8 mouse cellular contexts compared by ENCODE assay signal in the genomic region with DNA sequence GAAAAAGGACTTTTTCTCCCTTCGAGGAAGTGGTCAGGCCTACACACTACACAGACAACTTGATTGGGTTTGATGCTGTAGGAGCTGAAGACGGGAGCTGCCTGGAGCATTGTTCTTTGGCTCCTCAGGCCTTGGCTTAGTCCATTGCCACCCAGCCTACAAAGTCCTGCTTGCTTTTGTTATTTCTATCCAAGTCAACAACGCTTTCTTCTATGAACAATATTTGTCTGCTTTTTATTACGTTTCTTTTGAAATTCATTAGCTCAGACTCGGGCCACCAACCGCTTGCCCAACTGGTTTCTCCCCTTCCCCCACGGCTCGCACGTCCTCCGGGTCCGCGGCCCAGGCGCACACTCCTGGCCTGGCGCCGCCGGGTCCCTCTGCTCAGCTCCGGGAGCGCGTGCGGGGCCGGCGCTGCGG. TPM values are rescaled to one million over a fixed set of nuclear protein-coding genes. Genes with fewer than 3 reads are reported as not detected.
DNase-seq lines count a peak whose midpoint lies in the region; ATAC-seq lines count a peak whose summit lies in the region.

No protein-coding gene starts in this region.

- peak overlapping the region; percentile 100 for H3K27ac ChIP-seq in hindbrain, embryonic 10.5 days

- DNase-seq in cerebellum, adult 11 months, result no peak
- DNase-seq in right cerebral cortex, adult 2 months (ENCODE audit: low spot score in 2 of 2), result peak; percentile 49 to 56
- no peak for DNase-seq in right cerebral cortex, postnatal 36 days (ENCODE audit: low spot score in 2 of 2)
- no peak for DNase-seq in hindbrain, embryonic 10.5 days (ENCODE audit: low spot score)
- no peak for DNase-seq in B cell, adult 2 months
- no peak for DNase-seq in adrenal gland, postnatal 10 days

- peak; percentile 12 for ATAC-seq in cerebellum, adult (ENCODE audit: insufficient number of reproducible peaks, low FRiP score, low TSS enrichment)
- ATAC-seq in megakaryocyte progenitor cell, adult 5-6 weeks (replicated peaks; ENCODE audit: poor library complexity), result peak; percentile 4; the same call in 1 of the 2 replicates

- H3K27me3 ChIP-seq in hindbrain, embryonic 10.5 days (ENCODE audit: insufficient read depth, poor library complexity, severe bottlenecking), result no peaks in the 10 kb centered on the region

- H3K4me3 ChIP-seq in hindbrain, embryonic 10.5 days, result peak overlapping the region; percentile 89

- under 1% methylated on average over 23 of the region's 23 CpGs for WGBS in hindbrain, embryonic 10.5 days

- H3K4me1 ChIP-seq in hindbrain, embryonic 10.5 days (replicated peaks), result peaks cover 14% of the 10 kb centered on the region

- no peaks in the 10 kb centered on the region for H3K9me3 ChIP-seq in hindbrain, embryonic 10.5 days

- H3K36me3 ChIP-seq in hindbrain, embryonic 10.5 days, result peaks cover 3% of the 10 kb centered on the region

RNA-seq across cellular contexts. Expression of a gene that starts 0.5 kb away (rescaled TPM):
- polyA plus RNA-seq in hindbrain, embryonic 10.5 days (2016; fragmentation: Nextera tagmentation; extraction: Ambion mirVana), result 49.1 and 49.5 TPM in 2 replicates
- 17.5 and 28.3 TPM in 2 replicates for total RNA-seq in megakaryocyte progenitor cell, adult 5-6 weeks (2015)
- 30.9 and 44.2 TPM in 2 replicates for total RNA-seq in megakaryocyte progenitor cell, adult 5-6 weeks (2017)
- 100 to 1,000 TPM in 1 of 2 experiments, 10 to 100 TPM in 1; 96.7 to 109 TPM for total RNA-seq in adrenal gland, postnatal 10 days (2021)

Comparison
In these comparisons a context has a peak if more than half of its experiments do, and no peak if none do; other contexts are left out.
1. DNase-seq: peak in right cerebral cortex, adult 2 months (2 of 2); none in cerebellum, adult 11 months (single experiment), right cerebral cortex, postnatal 36 days (0 of 2), hindbrain, embryonic 10.5 days (single experiment), B cell, adult 2 months (0 of 2) and adrenal gland, postnatal 10 days (single experiment).